Mouse (Mus musculus): ENCODE measurements around the gene Pla1a. TPM values are rescaled to one million over a fixed set of nuclear protein-coding genes. Genes with fewer than 3 reads are reported as not detected.

Gene Pla1a
- polyA plus RNA-seq, 1 experiment: 14.4 TPM

DNA sequence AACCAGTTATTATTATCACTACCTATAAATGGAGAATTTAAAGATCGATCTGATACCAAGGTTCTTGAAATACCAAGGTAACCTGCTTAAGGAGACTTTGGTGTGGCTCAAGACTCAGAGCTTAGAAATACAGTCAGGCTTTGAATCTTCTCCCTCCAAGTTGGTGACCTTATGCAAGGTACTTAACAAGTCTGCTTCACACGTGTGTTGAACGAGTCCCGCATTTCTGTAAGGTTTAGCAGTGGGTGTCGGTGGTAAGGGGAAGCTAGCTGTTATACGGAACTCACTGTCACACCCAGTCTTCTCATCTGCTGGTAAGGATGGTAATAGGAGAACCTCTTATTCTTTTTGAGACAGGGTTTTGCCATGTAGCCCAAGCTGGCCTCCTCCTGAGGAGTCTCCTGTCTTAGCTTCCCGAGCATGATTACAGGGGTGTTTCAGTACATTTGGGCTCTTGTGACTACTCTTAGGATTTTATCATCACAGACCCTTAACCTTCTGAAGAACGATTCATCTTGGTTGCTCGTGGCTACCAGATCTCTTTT is 84.7 kb downstream of the Pla1a start:
- peaks cover 4% of the 10 kb centered on the region; the same call in 1 of the 2 replicates for H3K4me1 ChIP-seq (ENCODE audit: control insufficient read depth, insufficient read depth, insufficient read length, low read length)
- H3K4me3 ChIP-seq (ENCODE audit: insufficient read depth, low read depth, low read length): peak overlapping the region; percentile 19; the same call in 1 of the 2 replicates
- H3K27ac ChIP-seq (replicated peaks; ENCODE audit: low read depth, low read length): peak overlapping the region; percentile 70

DNA sequence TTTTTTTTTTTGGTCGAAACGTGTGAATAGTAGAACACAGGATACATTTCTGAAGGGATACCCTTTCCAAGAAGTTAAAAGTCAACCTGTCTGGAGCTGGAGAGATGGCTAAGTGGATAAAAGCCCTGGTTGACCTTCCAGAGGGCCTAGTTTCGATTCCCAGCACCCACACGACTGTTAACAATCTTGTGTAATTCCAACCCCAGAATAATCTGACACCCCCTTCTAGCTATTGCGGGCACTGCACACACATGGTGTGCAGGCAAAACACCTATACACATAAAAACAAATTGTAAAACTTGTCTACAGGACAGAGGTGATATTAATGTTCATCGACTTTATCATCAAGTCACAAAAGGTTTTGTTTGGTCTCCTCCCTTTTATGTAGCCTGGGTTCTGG is 85.4 kb downstream of the Pla1a start:
- Histone ChIP-seq H3K4me3 (ENCODE audit: insufficient read depth, low read depth, low read length) (peak overlapping the region; percentile 98), H3K4me1 (ENCODE audit: control insufficient read depth, insufficient read depth, insufficient read length, low read length) (peaks cover 4% of the 10 kb centered on the region; the same call in 1 of the 2 replicates), H3K27ac (replicated peaks; ENCODE audit: low read depth, low read length) (peak overlapping the region; percentile 57)

DNA sequence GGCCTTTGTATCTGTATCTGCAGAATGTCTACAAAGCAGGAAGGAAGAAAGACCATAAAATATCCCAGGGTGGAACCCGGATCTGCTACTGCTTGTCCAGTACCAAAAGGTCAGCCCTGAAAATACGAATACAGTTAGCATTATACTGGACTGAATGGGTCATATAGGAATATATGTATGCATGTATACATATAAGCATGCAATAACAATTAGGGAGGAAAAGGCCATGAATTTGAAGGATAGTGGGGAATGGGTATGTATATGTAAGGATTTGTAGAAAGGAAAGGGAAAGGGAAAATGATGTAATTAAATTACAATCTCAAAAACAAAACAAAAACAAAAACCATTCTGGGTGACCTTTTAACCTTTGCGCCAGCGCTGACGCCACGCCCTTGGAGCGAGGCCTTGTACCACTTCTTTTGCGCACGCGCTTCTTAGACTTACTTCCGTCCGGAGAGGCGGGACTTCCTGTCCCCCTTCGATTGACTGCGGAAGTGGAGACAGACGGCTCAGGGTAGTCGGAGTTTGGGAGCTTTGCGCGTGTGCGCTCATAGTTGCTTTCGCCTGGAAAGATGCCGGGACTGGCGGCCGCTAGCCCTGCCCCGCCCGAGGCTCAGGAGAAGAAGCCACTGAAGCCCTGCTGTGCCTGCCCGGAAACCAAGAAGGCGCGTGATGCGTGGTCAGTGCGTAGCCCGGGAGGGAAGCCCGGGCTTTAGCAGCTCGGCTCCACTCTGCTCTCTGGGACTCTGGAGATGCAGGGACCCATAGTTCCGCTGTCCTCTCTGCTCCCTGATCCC is 86.2 kb downstream of the Pla1a start, which contains the start of the genes Cox17 and Gm21987:
TSS of gene Cox17 (plus strand) at position 463 of the 797 bp plus-strand sequence.
TSS of gene Gm21987 (plus strand) at position 512 of the 797 bp plus-strand sequence.
- peak within 1 kb of the TSS; percentile 98 for H3K4me3 ChIP-seq (ENCODE audit: insufficient read depth, low read depth, low read length)
- peaks cover 4% of the 10 kb centered on the region; the same call in 1 of the 2 replicates for H3K4me1 ChIP-seq (ENCODE audit: control insufficient read depth, insufficient read depth, insufficient read length, low read length)
- peak within 1 kb of the TSS; percentile 96 for H3K27ac ChIP-seq (replicated peaks; ENCODE audit: low read depth, low read length)

Other genes starting within 250 kb of the Pla1a start
- not detected in 2 replicates for gene Nr1i2, start 138.3 kb downstream of the Pla1a start, polyA plus RNA-seq (2012; ENCODE audit: insufficient read depth, insufficient read length, missing spikeins)
- not detected in 2 replicates for gene Maats1, start 91.0 kb downstream of the Pla1a start, polyA plus RNA-seq (2012; ENCODE audit: insufficient read depth, insufficient read length, missing spikeins)
- gene Cox17, start 86.2 kb downstream of the Pla1a start, polyA plus RNA-seq (2012; ENCODE audit: insufficient read depth, insufficient read length, missing spikeins): 1,266 and 1,331 TPM in 2 replicates
- gene Gm21987, start 86.1 kb downstream of the Pla1a start, polyA plus RNA-seq (2012; ENCODE audit: insufficient read depth, insufficient read length, missing spikeins): 2.9 TPM in 1 of 2 replicates, not detected in the other
- gene Popdc2, start 70.9 kb downstream of the Pla1a start, polyA plus RNA-seq (2012; ENCODE audit: insufficient read depth, insufficient read length, missing spikeins): 15.5 and 17.0 TPM in 2 replicates
- 15.4 and 21.4 TPM in 2 replicates for gene Adprh, start 19.6 kb upstream of the Pla1a start, polyA plus RNA-seq (2012; ENCODE audit: insufficient read depth, insufficient read length, missing spikeins)
- gene Cd80, start 22.4 kb upstream of the Pla1a start, polyA plus RNA-seq (2012; ENCODE audit: insufficient read depth, insufficient read length, missing spikeins): 1.0 TPM in 1 of 2 replicates, not detected in the other
- gene Timmdc1, start 89.5 kb upstream of the Pla1a start, polyA plus RNA-seq (2012; ENCODE audit: insufficient read depth, insufficient read length, missing spikeins): 43.1 and 49.2 TPM in 2 replicates
- gene Poglut1, start 117.1 kb upstream of the Pla1a start, polyA plus RNA-seq (2012; ENCODE audit: insufficient read depth, insufficient read length, missing spikeins): 10.1 and 14.5 TPM in 2 replicates
- gene Tmem39a, start 125.6 kb upstream of the Pla1a start, polyA plus RNA-seq (2012; ENCODE audit: insufficient read depth, insufficient read length, missing spikeins): 24.1 and 30.9 TPM in 2 replicates

All from brown adipose tissue, adult 24 weeks (tissue).